Mouse (Mus musculus): ENCODE data around the gene Ppib. TPM values are rescaled to one million over a fixed set of nuclear protein-coding genes. Genes with fewer than 3 reads are reported as not detected.

The Ppib gene
- polyA plus RNA-seq, 1 experiment from 2014 or later, result 471 TPM

DNA sequence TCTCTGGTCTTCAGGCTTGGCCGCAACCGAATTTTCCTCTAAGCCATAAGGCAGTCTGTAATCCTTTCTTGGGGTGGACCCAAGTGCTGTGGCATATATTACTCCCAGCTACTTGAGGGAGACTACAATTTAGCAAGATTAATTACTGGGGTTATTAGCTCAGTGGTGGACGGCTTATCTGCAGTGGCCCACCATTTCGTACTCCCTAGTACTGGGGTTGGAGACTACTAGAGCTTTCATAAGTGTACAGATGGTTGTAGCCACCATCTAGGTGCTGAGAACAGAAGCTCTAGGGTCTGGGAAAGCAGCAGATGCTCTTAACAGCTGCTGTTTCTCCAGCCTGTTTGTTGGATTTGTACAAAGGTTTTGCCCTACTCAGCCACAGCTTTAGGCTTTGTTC, 964 bp downstream of the Ppib start:
- H3K9me3 ChIP-seq, result no peaks in the 10 kb centered on the region
- 46% methylated on average over 4 of the region's 4 CpGs for WGBS
- H3K36me3 ChIP-seq (replicated peaks), result peaks cover 37% of the 10 kb centered on the region
- H3K27me3 ChIP-seq (replicated peaks; ENCODE audit: low read depth, poor library complexity, severe bottlenecking), result no peaks in the 10 kb centered on the region
- peaks cover 24% of the 10 kb centered on the region for H3K4me1 ChIP-seq
- peak overlapping the region; percentile 92 for H3K27ac ChIP-seq (replicated peaks)
- H3K4me3 ChIP-seq, result peak overlapping the region; percentile 83
- no peak for DNase-seq (ENCODE audit: low spot score)

DNA sequence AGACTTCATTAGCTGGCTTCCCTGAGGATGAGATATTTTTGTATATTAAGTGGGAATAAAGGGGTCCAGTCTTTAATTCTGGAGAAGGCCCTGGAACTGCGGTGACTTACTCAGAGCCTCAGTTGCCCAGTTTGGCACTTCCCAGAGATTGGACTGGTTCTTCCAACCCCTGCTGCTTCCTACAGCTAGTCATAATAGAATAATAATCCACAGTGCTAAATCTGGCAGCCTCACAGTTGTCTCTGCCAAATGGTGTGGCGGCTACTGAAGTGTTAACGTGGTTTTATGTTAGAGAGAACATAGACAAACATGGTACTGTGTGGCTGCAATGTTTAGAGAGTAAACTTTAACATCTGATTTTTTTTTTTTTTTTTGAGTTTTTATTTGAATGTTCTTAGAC, 1.6 kb downstream of the Ppib start:
- Histone ChIP-seq H3K4me1 (peaks cover 24% of the 10 kb centered on the region), H3K27ac (replicated peaks) (peak overlapping the region; percentile 92; the same call in 1 of the 2 replicates), H3K9me3 (no peaks in the 10 kb centered on the region), H3K27me3 (replicated peaks; ENCODE audit: low read depth, poor library complexity, severe bottlenecking) (peaks cover 2% of the 10 kb centered on the region; the same call in 1 of the 2 replicates), H3K36me3 (replicated peaks) (peaks cover 44% of the 10 kb centered on the region), H3K4me3 (peak overlapping the region; percentile 83)
- WGBS, result 94% methylated on average over 3 of the region's 3 CpGs
- DNase-seq (ENCODE audit: low spot score), result no peak

DNA sequence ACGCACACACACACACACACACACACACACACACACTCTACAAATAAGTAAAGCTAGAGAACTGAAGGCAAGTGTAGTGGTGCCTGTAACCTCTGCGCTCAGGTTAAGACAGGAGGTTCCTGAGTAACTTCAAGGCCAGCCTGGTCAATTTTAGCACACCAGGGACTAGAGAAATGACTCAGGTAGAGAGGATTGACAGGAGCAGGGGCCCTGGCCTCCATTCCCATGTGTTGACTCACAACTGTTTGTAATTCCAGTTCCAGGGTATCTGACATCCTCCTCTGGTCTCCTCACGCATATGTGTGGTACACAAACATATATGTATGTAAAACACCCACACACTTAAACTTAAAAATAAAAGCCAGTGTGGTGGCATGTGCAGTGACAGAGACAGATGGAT, 3.4 kb downstream of the Ppib start:
- no peak for DNase-seq (ENCODE audit: low spot score)
- Histone ChIP-seq H3K27ac (replicated peaks) (no peak overlapping the region), H3K9me3 (no peaks in the 10 kb centered on the region), H3K36me3 (replicated peaks) (peaks cover 55% of the 10 kb centered on the region), H3K4me3 (no peak overlapping the region), H3K27me3 (replicated peaks; ENCODE audit: low read depth, poor library complexity, severe bottlenecking) (peaks cover 20% of the 10 kb centered on the region), H3K4me1 (peaks cover 32% of the 10 kb centered on the region)
- 90% methylated on average over 3 of the region's 3 CpGs for WGBS

DNA sequence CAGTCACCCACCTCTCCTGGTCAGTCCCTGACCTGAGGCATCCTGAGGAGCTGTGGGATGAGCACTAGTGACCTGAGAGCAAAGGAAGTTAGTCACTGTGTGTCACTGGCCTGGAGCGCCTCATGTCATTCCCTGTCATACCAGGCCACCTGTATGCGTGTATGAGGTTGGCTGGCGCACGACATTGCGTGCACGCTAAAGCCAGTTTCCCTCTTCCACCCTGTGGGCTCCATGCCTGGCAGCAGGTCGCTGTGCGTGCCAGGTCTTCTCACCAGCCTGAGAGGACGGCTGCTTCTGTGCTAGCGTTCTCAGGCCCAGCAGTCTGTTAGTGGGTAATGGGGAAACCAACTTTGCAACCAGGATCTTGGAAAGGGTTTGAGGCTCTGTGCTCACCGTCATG, 4.3 kb downstream of the Ppib start:
- Histone ChIP-seq H3K4me3 (no peak overlapping the region), H3K36me3 (replicated peaks) (peaks cover 55% of the 10 kb centered on the region), H3K4me1 (peaks cover 32% of the 10 kb centered on the region), H3K9me3 (no peaks in the 10 kb centered on the region), H3K27me3 (replicated peaks; ENCODE audit: low read depth, poor library complexity, severe bottlenecking) (peaks cover 29% of the 10 kb centered on the region), H3K27ac (replicated peaks) (no peak overlapping the region)
- no peak for DNase-seq (ENCODE audit: low spot score)
- 97% methylated on average over 11 of the region's 11 CpGs for WGBS

DNA sequence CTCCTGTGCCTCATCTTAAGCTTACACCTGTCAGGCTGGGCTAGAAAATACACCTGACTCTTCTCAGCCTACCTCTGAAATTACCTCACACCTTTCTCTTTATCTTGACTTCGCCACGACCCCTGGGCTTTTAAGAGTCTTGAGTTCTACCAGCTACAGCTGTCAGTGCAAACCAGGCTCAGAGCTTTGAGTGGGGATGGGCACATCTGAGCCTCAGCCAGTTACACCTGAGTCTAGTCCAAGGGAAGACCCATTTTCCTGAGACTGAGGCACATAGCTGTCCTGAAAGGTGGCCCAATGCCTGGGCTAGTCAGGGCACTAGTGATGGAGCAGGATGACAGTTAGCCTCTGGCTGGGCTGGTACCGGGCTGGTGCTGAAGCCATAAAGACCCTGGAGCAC, 6.8 kb downstream of the Ppib start:
- no peak overlapping the region for H3K27ac ChIP-seq (replicated peaks)
- no peaks in the 10 kb centered on the region for H3K9me3 ChIP-seq
- H3K4me3 ChIP-seq, result no peak overlapping the region
- H3K4me1 ChIP-seq, result peaks cover 23% of the 10 kb centered on the region
- peaks cover 49% of the 10 kb centered on the region for H3K27me3 ChIP-seq (replicated peaks; ENCODE audit: low read depth, poor library complexity, severe bottlenecking)
- 90% methylated on average over 3 of the region's 3 CpGs for WGBS
- DNase-seq (ENCODE audit: low spot score), result no peak
- peaks cover 55% of the 10 kb centered on the region for H3K36me3 ChIP-seq (replicated peaks)

DNA sequence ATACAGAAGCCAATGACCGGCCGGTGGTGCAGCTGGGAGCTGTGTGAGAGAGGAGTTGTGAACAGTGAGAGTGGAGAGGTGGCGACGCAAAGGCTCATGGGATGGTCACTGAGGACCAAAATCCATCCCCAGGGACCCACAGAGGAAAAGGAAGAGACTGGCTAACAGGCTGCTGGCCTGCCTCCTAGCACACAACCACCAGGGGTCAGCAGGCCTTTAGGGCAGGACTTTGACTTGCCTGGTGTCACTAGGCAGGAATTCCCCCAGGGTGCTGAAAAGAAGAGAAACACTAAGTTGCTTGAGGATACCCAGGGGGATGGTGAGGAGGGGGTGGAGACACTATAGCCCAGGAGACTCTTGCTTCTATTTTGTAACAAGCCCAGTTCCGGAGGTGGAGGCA, 7.5 kb downstream of the Ppib start:
- WGBS, result 14% methylated on average over 5 of the region's 5 CpGs
- Histone ChIP-seq H3K27me3 (replicated peaks; ENCODE audit: low read depth, poor library complexity, severe bottlenecking) (peaks cover 49% of the 10 kb centered on the region), H3K4me3 (no peak overlapping the region), H3K27ac (replicated peaks) (no peak overlapping the region), H3K4me1 (peaks cover 23% of the 10 kb centered on the region), H3K9me3 (no peaks in the 10 kb centered on the region), H3K36me3 (replicated peaks) (peaks cover 51% of the 10 kb centered on the region)
- DNase-seq (ENCODE audit: low spot score), result peak; percentile 53

DNA sequence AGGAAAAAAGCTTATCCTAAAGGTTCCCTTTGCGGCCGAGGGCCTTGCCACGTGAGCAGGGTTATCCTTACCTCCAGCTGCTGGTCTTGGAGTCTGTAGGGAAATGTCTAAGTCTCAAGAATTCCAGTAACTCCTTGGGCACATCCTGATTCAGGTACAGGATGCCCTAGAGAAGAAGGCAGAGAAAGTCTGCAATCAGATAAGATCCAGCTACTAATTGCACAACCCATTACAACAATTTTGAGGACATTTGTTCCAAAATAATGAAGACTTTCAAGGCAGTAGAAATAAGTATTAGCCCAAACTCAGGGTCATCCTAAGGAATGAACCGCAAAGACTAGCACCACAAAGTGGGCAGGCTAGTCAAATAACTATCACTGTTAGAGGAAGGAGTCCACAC, 8.0 kb downstream of the Ppib start:
- Histone ChIP-seq H3K4me1 (peaks cover 23% of the 10 kb centered on the region), H3K9me3 (no peaks in the 10 kb centered on the region), H3K27me3 (replicated peaks; ENCODE audit: low read depth, poor library complexity, severe bottlenecking) (peaks cover 49% of the 10 kb centered on the region), H3K4me3 (peak overlapping the region; percentile 65; the same call in 1 of the 2 replicates), H3K27ac (replicated peaks) (no peak overlapping the region), H3K36me3 (replicated peaks) (peaks cover 46% of the 10 kb centered on the region)
- WGBS, result 48% methylated on average over 4 of the region's 4 CpGs
- DNase-seq (ENCODE audit: low spot score), result no peak

DNA sequence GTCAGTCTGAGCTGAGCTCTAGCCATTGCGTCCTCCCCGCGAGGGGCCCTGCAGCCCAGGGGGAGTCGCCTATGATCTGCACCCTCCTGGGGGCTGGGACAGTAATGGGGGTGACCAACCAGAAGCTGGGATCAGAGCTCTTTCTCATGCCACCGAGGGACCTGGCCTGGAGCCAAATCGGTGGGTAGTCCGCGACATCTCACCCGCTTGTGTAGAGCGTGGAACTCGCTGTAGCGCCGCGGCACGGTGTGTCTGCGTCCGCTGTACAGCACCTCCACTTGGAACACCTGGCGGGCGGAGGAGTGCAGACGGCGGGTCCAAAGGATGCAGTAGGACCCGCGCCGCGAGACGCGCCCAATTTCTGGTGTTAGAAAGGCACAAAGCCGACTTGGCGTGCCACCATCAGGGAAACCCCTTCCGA, 9.0 kb downstream of the Ppib start:
- DNase-seq (ENCODE audit: low spot score), result peak; percentile 51
- peak overlapping the region; percentile 65 for H3K4me3 ChIP-seq
- H3K27me3 ChIP-seq (replicated peaks; ENCODE audit: low read depth, poor library complexity, severe bottlenecking), result peaks cover 49% of the 10 kb centered on the region
- peak overlapping the region; percentile 63 for H3K27ac ChIP-seq (replicated peaks)
- peaks cover 23% of the 10 kb centered on the region for H3K4me1 ChIP-seq
- 1% methylated on average over 30 of the region's 30 CpGs for WGBS
- peaks cover 37% of the 10 kb centered on the region for H3K36me3 ChIP-seq (replicated peaks)
- H3K9me3 ChIP-seq, result no peaks in the 10 kb centered on the region

DNA sequence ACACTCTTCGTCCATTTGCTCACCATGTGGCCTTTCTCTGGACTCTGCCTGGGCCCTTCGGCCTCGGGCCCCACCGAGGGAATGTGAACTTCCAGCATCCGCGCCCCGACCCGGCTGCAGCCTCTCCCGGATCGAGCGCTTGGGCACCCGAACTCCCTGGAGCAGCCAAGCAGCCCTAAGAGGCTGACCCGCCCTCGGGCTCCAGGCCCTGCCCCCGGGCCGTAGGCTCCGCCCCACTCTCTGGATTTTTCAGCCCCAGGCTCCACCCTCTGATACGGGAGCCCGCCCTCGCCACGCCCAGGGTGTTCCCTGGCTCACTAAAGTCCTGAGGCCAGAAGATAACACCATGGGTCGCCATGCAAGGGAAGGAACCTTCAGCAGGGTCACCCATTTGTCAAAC, 9.6 kb downstream of the Ppib start, which contains the start of gene Snx22:
Gene Snx22, minus strand, starts transcription at position 137 of the 400 bp plus-strand sequence.
- Histone ChIP-seq H3K9me3 (0 out of 2 replicates have a peak, but pooled peaks cover 5% of the 10 kb centered on the region), H3K27ac (replicated peaks) (peak within 1 kb of the TSS; percentile 63), H3K4me1 (peaks cover 23% of the 10 kb centered on the region), H3K27me3 (replicated peaks; ENCODE audit: low read depth, poor library complexity, severe bottlenecking) (peaks cover 49% of the 10 kb centered on the region), H3K4me3 (peak within 1 kb of the TSS; percentile 65), H3K36me3 (replicated peaks) (peaks cover 31% of the 10 kb centered on the region)
- 2% methylated on average over 22 of the region's 22 CpGs for WGBS
- peak; percentile 87 for DNase-seq (ENCODE audit: low spot score)

DNA sequence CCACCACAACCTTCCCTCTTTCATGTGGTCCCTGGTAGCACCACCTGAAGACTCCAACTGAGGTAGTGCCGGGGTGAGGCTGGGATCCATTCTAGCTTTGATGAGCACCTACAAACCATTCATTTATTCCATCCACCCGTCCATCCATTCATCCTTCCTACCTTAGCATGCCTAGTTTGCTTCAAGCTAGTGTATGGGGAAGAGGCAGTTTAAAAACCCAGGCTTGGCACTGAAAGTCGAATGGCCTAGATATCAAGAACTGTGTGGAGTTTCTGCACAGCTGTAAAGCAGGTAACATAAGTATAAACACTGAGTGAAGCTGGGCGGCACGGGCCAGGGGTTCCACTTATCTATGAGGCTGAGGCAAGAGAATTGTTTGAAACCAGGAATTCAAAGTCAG, 10.1 kb downstream of the Ppib start:
- Histone ChIP-seq H3K9me3 (0 out of 2 replicates have a peak, but pooled peaks cover 6% of the 10 kb centered on the region), H3K4me1 (peaks cover 23% of the 10 kb centered on the region), H3K36me3 (replicated peaks) (peaks cover 27% of the 10 kb centered on the region), H3K27me3 (replicated peaks; ENCODE audit: low read depth, poor library complexity, severe bottlenecking) (peaks cover 49% of the 10 kb centered on the region), H3K27ac (replicated peaks) (no peak overlapping the region), H3K4me3 (peak overlapping the region; percentile 65; the same call in 1 of the 2 replicates)
- DNase-seq (ENCODE audit: low spot score), result no peak
- 89% methylated on average over 5 of the region's 5 CpGs for WGBS

DNA sequence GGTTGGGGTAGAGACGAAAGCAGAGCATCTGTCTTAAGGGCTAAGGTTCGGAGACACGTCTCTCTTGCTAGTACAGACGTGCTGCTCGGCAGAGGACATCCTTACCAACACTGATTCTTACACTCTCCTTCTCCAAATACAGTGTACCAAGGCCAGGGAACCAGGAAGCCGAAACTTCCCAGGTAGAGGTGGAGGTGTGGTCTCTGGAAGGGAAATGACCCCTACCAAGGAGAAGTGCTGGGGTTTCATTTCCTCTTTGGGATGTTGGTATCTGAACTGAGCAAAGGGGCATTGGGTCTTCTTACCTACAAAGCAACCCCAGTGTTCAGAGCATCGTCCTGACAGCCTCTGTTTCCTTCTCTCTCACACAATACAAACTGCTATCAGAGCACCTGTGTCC, 12.7 kb downstream of the Ppib start:
- Histone ChIP-seq H3K27me3 (replicated peaks; ENCODE audit: low read depth, poor library complexity, severe bottlenecking) (peaks cover 36% of the 10 kb centered on the region), H3K9me3 (0 out of 2 replicates have a peak, but pooled peaks cover 6% of the 10 kb centered on the region), H3K36me3 (replicated peaks) (peaks cover under 1% of the 10 kb centered on the region; the same call in 1 of the 2 replicates), H3K4me3 (no peak overlapping the region), H3K27ac (replicated peaks) (no peak overlapping the region), H3K4me1 (peaks cover 16% of the 10 kb centered on the region)
- WGBS, result 90% methylated on average over 7 of the region's 7 CpGs
- DNase-seq (ENCODE audit: low spot score), result no peak

DNA sequence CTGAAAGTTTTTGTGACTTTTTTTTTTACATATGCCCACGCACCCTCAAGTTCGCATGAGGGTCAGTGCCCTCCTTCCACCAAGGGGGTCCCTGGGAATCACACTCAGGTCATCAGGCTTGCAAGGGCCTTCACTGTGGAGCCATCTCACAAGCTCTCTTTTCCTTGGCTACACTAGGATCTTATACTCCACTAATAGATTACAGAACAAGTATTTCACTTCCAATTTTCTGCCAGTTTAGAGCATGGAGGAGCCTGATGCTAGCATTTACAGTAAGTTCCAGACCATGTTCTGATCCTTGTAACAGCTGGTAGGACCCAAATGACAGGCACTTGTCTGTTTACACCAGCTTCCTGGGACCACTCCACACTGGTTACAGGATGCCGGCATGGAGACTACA, 18.1 kb downstream of the Ppib start:
- 0 out of 2 replicates have a peak, but pooled peaks cover 6% of the 10 kb centered on the region for H3K9me3 ChIP-seq
- peak overlapping the region; percentile 26 for H3K27ac ChIP-seq (replicated peaks)
- H3K27me3 ChIP-seq (replicated peaks; ENCODE audit: low read depth, poor library complexity, severe bottlenecking), result no peaks in the 10 kb centered on the region
- H3K4me1 ChIP-seq, result peaks cover 16% of the 10 kb centered on the region
- H3K36me3 ChIP-seq (replicated peaks), result no peaks in the 10 kb centered on the region
- DNase-seq (ENCODE audit: low spot score), result no peak
- peak overlapping the region; percentile 39; the same call in 1 of the 2 replicates for H3K4me3 ChIP-seq
- WGBS, result 57% methylated on average over 3 of the region's 3 CpGs

DNA sequence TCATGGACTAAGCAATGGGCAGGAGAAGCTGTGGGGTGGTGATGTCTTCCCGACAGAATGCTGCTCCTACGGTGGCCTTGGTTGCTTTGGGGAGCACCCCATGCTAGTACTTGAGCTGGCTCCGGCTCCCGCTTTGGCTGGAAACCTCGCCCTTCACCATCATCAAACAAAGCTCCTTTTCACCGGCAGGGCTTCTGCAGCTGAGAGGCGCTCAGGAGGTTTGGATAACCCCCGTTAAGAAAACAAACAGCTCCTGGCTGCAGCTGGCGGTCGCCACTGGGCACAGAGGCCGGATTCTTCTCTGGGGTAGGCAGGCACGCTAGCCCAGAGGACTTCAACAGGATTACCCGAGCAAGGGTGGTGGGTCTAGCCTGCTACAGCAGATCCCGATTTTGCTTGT, 18.5 kb downstream of the Ppib start:
- Histone ChIP-seq H3K27ac (replicated peaks) (peak overlapping the region; percentile 26), H3K4me1 (peaks cover 16% of the 10 kb centered on the region), H3K4me3 (peak overlapping the region; percentile 39), H3K27me3 (replicated peaks; ENCODE audit: low read depth, poor library complexity, severe bottlenecking) (no peaks in the 10 kb centered on the region), H3K9me3 (0 out of 2 replicates have a peak, but pooled peaks cover 6% of the 10 kb centered on the region), H3K36me3 (replicated peaks) (no peaks in the 10 kb centered on the region)
- DNase-seq (ENCODE audit: low spot score), result peak; percentile 78
- WGBS, result 6% methylated on average over 14 of the region's 14 CpGs
